Mouse (Mus musculus) myocyte (in vitro differentiated cells): ENCODE data around the gene Mtx3.
"Not testable (repeated sequence)": the region's sequence is repeated elsewhere in the genome, so short reads cannot be mapped to it uniquely, and the experiment has no call there.

Source experiments
- CEBPB ChIP-seq: IDR thresholded peaks from 2 replicates; pipeline ENCODE4 v1.6.1; 2011; ENCODE audit warnings: mild to moderate bottlenecking, moderate library complexity; ENCODE audit not compliant: poor library complexity, insufficient read depth, severe bottlenecking
- E2F4 ChIP-seq: IDR thresholded peaks from one replicate; pipeline ENCODE4 v1.6.1; 2011; ENCODE audit warnings: mild to moderate bottlenecking, control low read depth, moderate library complexity; ENCODE audit not compliant: insufficient read depth
- POLR2A ChIP-seq: IDR thresholded peaks from one replicate; pipeline ENCODE4 v1.6.1; 2011; ENCODE audit warnings: low read depth, mild to moderate bottlenecking, control low read depth, moderate library complexity; ENCODE audit not compliant: insufficient read length
- TCF12 ChIP-seq: IDR thresholded peaks from one replicate; pipeline ENCODE4 v1.6.1; 2011; ENCODE audit warnings: mild to moderate bottlenecking, control low read depth; ENCODE audit not compliant: poor library complexity, insufficient read depth, severe bottlenecking

GRCm38 (mm10) chr13:92810592-92810991 lies 34.0 kb upstream of the Mtx3 start:
- TF ChIP-seq TCF12, E2F4, POLR2A, CEBPB: not testable (repeated sequence)
